Mouse (Mus musculus) liver, embryonic 14.5 days (tissue): ENCODE data around the gene Gngt2. TPM values are rescaled to one million over a fixed set of nuclear protein-coding genes. Genes with fewer than 3 reads are reported as not detected.

Source experiments
- ATAC-seq: fragments of 200-750 bp; cut with Nextera tagmentation; 2 replicates; pipeline ENCODE4 v1.8.0; 2017; ENCODE audit warnings: moderate number of reproducible peaks, mild to moderate bottlenecking, moderate library complexity; ENCODE audit not compliant: insufficient read depth
- DNase-seq, 3 experiments: peaks; one replicate each; pipeline ENCODE4 v3.0.0-alpha.2; 2012 to 2013; ENCODE audit warnings: low read depth in 3 of 3, low spot score in 3 of 3
- H3K27ac ChIP-seq: fragments of 300-500 bp; sonication (generic); 2 replicates; pipeline ENCODE4 v1.5.1; 2014; ENCODE audit warnings: moderate library complexity, mild to moderate bottlenecking, control low read depth, inconsistent platforms
- H3K27me3 ChIP-seq: fragments of 300-500 bp; sonication (generic); 2 replicates; pipeline ENCODE4 v1.6.1; 2014; ENCODE audit warnings: mild to moderate bottlenecking, low read length, moderate library complexity; ENCODE audit not compliant: control insufficient read depth, insufficient read depth
- H3K36me3 ChIP-seq: fragments of 300-500 bp; sonication (generic); replicated peaks from 2 replicates; pipeline ENCODE4 v1.6.1; 2014; ENCODE audit warnings: low read depth; ENCODE audit not compliant: control insufficient read depth, insufficient read depth
- H3K4me1 ChIP-seq, 2 experiments: fragments of 200-500 bp in 1 of 2; fragments of 300-500 bp in 1 of 2; sonication (generic) in 1 of 2; replicated peaks; 2 replicates each; pipeline ENCODE4 v1.6.1; 2012 to 2014; ENCODE audit warnings: antibody characterized with exemption in 1 of 2, inconsistent platforms in 1 of 2, low read length in 1 of 2; ENCODE audit not compliant: control insufficient read depth in 2 of 2, insufficient read depth in 2 of 2
- H3K4me2 ChIP-seq: fragments of 300-500 bp; sonication (generic); 2 replicates; pipeline ENCODE4 v1.6.1; 2014; ENCODE audit warnings: low read depth, mild to moderate bottlenecking, control low read depth, moderate library complexity
- H3K4me3 ChIP-seq, 2 experiments: fragments of 200-500 bp in 1 of 2; fragments of 300-500 bp in 1 of 2; sonication (generic) in 1 of 2; 2 replicates each; pipeline ENCODE4 v1.5.1; 2012 to 2014; ENCODE audit warnings: low read depth in 2 of 2, low read length in 2 of 2, mild to moderate bottlenecking in 2 of 2, control low read depth in 1 of 2, inconsistent platforms in 1 of 2, moderate library complexity in 1 of 2; ENCODE audit not compliant: insufficient read depth in 1 of 2
- H3K9ac ChIP-seq: fragments of 300-500 bp; sonication (generic); replicated peaks from 2 replicates; pipeline ENCODE4 v1.6.1; 2014; ENCODE audit warnings: mild to moderate bottlenecking, control low read depth, moderate library complexity
- H3K9me3 ChIP-seq: fragments of 300-500 bp; sonication (generic); 2 replicates; pipeline ENCODE4 v1.6.1; 2016; ENCODE audit warnings: low read length, mixed read lengths; ENCODE audit not compliant: control insufficient read depth
- CTCF ChIP-seq: IDR thresholded peaks from 2 replicates; pipeline ENCODE4 v1.5.1; 2016; ENCODE audit warnings: antibody characterized with exemption, low read depth, control low read depth
- EP300 ChIP-seq: IDR thresholded peaks from 2 replicates; pipeline ENCODE4 v1.6.1; 2016; ENCODE audit warnings: antibody characterized with exemption, low read depth
- WGBS: fragments of 180-500 bp; shearing (Covaris S2); extraction: QIAGEN DNeasy Blood & Tissue Kit; methylation state at CpG from one replicate; pipeline ENCODE4 v1.1.7; 2014; ENCODE audit not compliant: insufficient replicate concordance; 5-methylcytosine and 5-hydroxymethylcytosine counted together
- polyA plus RNA-seq, 2 experiments: library from polyadenylated mRNA; depleted of rRNA in 1 of 2; stranded (reverse) in 1 of 2; unstranded in 1 of 2; fragments of >200 nt; fragmentation: Nextera tagmentation in 1 of 2; extraction: Ambion mirVana in 1 of 2; gene quantifications; 2 replicates each; pipeline versions ENCODE4 v1.2.1 to v1.2.3; 2012 to 2014

The Gngt2 gene
- polyA plus RNA-seq, 2 experiments = 13.0 to 16.5 TPM

DNA sequence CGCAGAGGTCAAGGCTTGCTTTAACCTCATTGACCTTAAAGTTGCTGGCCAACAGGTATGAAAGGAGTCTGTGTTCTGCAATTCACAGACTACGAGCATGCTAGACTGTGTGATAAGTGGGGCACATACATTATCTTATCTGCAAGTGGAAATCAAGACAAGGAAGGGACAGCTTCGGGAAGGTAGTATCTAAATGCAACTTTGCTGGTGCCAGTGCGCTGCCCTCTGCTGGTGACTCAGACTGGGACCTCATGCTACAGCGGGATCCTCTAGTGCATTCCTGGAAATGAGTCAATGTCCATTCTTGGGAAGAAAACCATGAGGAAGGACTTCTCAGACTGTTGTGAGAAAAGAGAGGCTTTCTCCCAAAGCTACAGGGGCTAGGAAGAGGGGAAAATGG is 16.7 kb downstream of the Gngt2 start:
- H3K36me3 ChIP-seq = no peaks in the 10 kb centered on the region
- no peaks in the 10 kb centered on the region for H3K9me3 ChIP-seq
- peak; percentile 93 for TF ChIP-seq CTCF
- TF ChIP-seq EP300 = no peak
- H3K4me1 ChIP-seq = peaks cover 5 to 7% of the 10 kb centered on the region in 2 experiments; a peak in 2 of 4 replicates
- no peak overlapping the region for H3K4me3 ChIP-seq
- DNase-seq (no peak), ATAC-seq (no peak)
- H3K27me3 ChIP-seq = no peaks in the 10 kb centered on the region; the same call in 1 of the 2 replicates
- no peak overlapping the region for H3K9ac ChIP-seq
- H3K27ac ChIP-seq = no peak overlapping the region
- H3K4me2 ChIP-seq = no peak overlapping the region
- 30% methylated on average over 5 of the region's 5 CpGs for WGBS

DNA sequence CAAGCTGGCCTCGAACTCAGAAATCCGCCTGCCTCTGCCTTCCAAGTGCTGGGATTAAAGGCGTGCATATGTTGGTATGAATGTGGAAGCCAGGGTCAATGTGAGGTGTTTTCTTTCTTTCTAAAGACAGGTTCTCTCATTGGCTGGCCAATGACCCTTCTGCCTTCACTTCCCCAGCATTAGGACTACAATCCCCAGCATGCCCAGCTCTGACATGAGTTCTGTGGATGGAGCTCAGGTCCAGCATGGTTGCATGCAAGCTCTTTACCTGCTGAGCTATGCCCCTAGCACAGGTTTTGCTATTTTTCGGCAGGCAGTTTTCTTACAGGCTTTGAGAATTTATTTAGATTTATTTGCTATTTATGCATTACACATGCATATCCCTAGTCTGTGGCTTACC is 20.3 kb downstream of the Gngt2 start:
- H3K4me2 ChIP-seq = peak overlapping the region; percentile 95
- TF ChIP-seq CTCF (no peak), EP300 (no peak)
- no peak for DNase-seq
- 82% methylated on average over 4 of the region's 4 CpGs for WGBS
- peaks cover 17 to 20% of the 10 kb centered on the region in 2 experiments for H3K4me1 ChIP-seq
- H3K27ac ChIP-seq = no peak overlapping the region; the same call in 1 of the 2 replicates
- H3K9ac ChIP-seq = no peak overlapping the region; the same call in 1 of the 2 replicates
- H3K27me3 ChIP-seq = no peaks in the 10 kb centered on the region; the same call in 1 of the 2 replicates
- H3K9me3 ChIP-seq = no peaks in the 10 kb centered on the region
- no peak overlapping the region; a peak in 1 of 4 replicates for H3K4me3 ChIP-seq
- no peaks in the 10 kb centered on the region for H3K36me3 ChIP-seq
- ATAC-seq = no peak

DNA sequence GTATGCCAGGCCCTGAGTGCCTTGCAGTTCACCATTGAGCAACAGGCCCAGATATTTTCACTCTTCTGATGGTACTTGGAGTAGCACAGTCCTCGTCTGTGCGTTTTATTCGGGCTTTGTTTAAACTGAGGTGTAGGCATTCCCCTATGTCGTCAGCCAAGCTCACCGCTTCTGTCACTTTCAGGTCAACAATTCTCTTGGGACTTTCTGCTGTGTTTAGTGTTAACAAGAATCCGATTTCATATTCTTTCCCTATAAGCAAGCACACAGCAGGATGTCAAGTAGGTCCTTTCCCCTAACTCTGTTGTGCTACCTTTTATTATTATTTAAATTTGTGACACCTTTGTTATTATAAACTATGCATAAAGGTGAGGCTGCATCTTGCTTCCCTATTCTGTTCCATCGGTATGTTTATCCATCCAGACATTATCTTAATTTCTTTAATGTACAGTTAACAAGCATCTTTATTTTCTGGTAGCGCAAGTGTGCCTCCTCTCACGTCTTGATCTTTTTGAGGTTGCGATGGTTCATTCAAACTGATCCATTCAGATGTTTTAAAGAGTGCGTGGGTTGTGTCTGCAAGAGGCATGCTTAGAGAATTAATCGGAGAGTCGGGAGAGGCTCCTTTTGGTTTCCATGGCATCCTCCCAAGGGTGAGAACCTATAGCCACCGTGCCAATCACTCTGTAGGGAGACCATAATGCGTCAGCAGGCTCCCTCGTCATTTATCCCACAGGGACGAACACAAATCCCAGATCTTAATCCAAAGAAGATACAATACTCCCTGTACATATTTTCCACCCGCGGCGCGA is 20.9 kb downstream of the Gngt2 start:
- DNase-seq (no peak), ATAC-seq (no peak)
- Histone ChIP-seq H3K4me3 (peak overlapping the region; percentile 78 to 87), H3K36me3 (no peaks in the 10 kb centered on the region), H3K4me2 (peak overlapping the region; percentile 95), H3K9ac (peak overlapping the region; percentile 76), H3K4me1 (peaks cover 17 to 20% of the 10 kb centered on the region in 2 experiments), H3K27ac (peak overlapping the region; percentile 97), H3K27me3 (no peaks in the 10 kb centered on the region), H3K9me3 (no peaks in the 10 kb centered on the region)
- TF ChIP-seq EP300 = no peak
- TF ChIP-seq CTCF = no peak
- 28% methylated on average over 21 of the region's 21 CpGs for WGBS

DNA sequence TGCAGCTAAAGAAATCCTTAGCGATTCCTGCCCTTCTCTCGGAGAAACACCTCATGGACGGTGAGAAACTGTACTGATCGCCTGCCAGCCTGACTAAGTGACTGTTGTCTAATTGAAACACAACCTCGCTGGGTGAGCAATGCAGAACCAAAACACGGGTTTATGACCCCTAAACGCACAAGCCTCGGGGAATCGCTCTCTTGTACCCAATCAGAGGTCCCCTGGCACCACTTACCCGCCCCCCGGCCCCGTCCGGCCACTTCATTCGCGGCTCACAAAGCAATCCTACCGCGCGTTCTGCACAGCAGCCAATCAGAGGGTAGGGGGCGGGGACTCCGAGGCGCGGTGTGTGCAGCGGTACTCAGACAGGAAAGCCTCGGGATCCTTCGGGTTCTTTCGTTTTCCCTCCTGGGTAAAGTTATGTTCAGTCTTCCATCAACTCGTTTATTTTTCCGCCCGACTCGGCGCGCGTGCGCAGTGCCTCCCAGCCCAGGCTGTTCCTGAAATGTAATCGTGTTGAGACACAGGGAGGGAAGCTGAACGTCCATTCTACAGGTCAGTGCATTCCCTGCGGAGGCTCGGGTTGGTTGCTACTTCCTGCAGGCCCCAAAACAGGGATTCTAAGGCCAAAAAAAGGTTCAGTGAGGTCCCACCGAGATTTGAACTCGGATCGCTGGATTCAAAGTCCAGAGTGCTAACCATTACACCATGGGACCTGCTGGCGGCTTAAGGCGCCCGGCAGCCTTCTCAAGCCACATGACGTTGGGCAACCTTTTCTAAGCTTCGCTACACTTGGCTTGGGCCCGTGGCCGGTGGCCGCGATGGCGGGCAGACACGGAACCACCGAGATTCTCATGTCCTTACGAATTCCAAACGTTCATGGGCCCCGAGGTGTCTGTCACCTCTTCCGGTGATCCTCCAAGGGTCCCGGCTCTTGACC is 21.8 kb downstream of the Gngt2 start:
- under 1% methylated on average over 58 of the region's 58 CpGs for WGBS
- DNase-seq = peak; percentile 96 to 98 (median 97)
- Histone ChIP-seq H3K27ac (peak overlapping the region; percentile 97), H3K27me3 (no peaks in the 10 kb centered on the region), H3K4me1 (peaks cover 17 to 20% of the 10 kb centered on the region in 2 experiments), H3K4me3 (peak overlapping the region; percentile 78 to 87), H3K9me3 (no peaks in the 10 kb centered on the region), H3K36me3 (no peaks in the 10 kb centered on the region), H3K9ac (peak overlapping the region; percentile 78), H3K4me2 (peak overlapping the region; percentile 95)
- ATAC-seq = peak; percentile 95
- TF ChIP-seq CTCF = no peak
- peak; percentile 28 for TF ChIP-seq EP300

DNA sequence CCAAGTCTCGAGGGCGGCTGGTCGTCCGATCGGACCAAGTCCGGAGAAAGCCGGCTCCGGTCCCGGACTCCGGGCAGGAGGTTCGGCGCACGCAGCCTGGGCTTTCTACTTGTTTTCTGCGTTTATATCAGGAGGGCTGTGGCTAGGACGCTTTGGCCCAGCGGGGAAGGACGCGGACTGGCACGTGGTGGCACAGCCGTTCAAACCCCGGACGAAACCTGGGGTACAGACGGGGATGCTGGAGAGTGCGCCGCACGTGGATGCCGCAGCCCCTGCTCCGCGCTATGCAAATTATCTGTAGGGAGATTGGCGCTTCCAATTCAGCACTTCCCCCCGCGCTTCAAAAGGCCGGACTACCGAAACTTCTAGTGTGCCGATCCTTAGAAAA is 22.4 kb downstream of the Gngt2 start:
- peak; percentile 54 for ATAC-seq
- no peaks in the 10 kb centered on the region for H3K36me3 ChIP-seq
- H3K27me3 ChIP-seq = no peaks in the 10 kb centered on the region
- under 1% methylated on average over 35 of the region's 35 CpGs for WGBS
- H3K4me3 ChIP-seq = peak overlapping the region; percentile 76 to 78
- H3K9ac ChIP-seq = peak overlapping the region; percentile 78
- DNase-seq = peak; percentile 56 to 59 (median 56)
- H3K4me2 ChIP-seq = peak overlapping the region; percentile 95
- no peaks in the 10 kb centered on the region for H3K9me3 ChIP-seq
- TF ChIP-seq EP300 (no peak), CTCF (peak; percentile 31)
- peaks cover 17 to 20% of the 10 kb centered on the region in 2 experiments for H3K4me1 ChIP-seq
- H3K27ac ChIP-seq = peak overlapping the region; percentile 97
